Mouse (Mus musculus) macrophage (primary cell): ENCODE results near the gene Zmiz1. TPM values are rescaled to one million over a fixed set of nuclear protein-coding genes. Genes with fewer than 3 reads are reported as not detected.

Experiments used
- H3K27ac ChIP-seq: fragments of 350-480 bp; formaldehyde crosslinking; 2 replicates; pipeline ENCODE4 v1.9.0; 2021
- H3K36me3 ChIP-seq: fragments of 350-480 bp; formaldehyde crosslinking; 2 replicates; pipeline ENCODE4 v1.9.0; 2021; ENCODE audit errors: inconsistent target
- H3K4me3 ChIP-seq: fragments of 350-480 bp; formaldehyde crosslinking; 2 replicates; pipeline ENCODE4 v1.9.0; 2021; ENCODE audit errors: inconsistent target
- H3K79me2 ChIP-seq: fragments of 350-480 bp; formaldehyde crosslinking; 2 replicates; pipeline ENCODE4 v1.9.0; 2021; ENCODE audit errors: inconsistent target
- WGBS: methylation state at CpG from one replicate; pipeline ENCODE4 v1.1.7; 2026; ENCODE audit warnings: inconsistent platforms; ENCODE audit not compliant: missing documents; 5-methylcytosine and 5-hydroxymethylcytosine counted together
- polyA plus RNA-seq: library from polyadenylated mRNA; stranded (reverse); fragments of 250-400 nt; gene quantifications from 3 replicates; pipeline ENCODE4 v1.2.4, GENCODE M21; 2018; ENCODE audit warnings: inconsistent platforms

Zmiz1 gene
- polyA plus RNA-seq, 1 experiment from 2014 or later: 135 TPM

- Histone ChIP-seq H3K36me3 (peaks cover 17% of the 10 kb centered on the region; the same call in 1 of the 2 replicates), H3K79me2 (peaks cover 87% of the 10 kb centered on the region; the same call in 1 of the 2 replicates), H3K27ac (no peak overlapping the region), H3K4me3 (no peak overlapping the region)
- whole genome bisulfite sequencing: 41% methylated on average over 2 of the region's 2 CpGs
These were observed 142.0 kb downstream of the Zmiz1 start for GRCm38 (mm10) chr14:25600951-25601350.

- Histone ChIP-seq H3K36me3 (peaks cover 17% of the 10 kb centered on the region; the same call in 1 of the 2 replicates), H3K27ac (no peak overlapping the region), H3K4me3 (no peak overlapping the region), H3K79me2 (peaks cover 79% of the 10 kb centered on the region; the same call in 1 of the 2 replicates)
- WGBS: 91% methylated on average over 2 of the region's 2 CpGs
These were observed 143.0 kb downstream of the Zmiz1 start for GRCm38 (mm10) chr14:25602018-25602417.

GRCm38 (mm10) chr14:25604395-25605142 lies 145.6 kb downstream of the Zmiz1 start:
- WGBS: 73% methylated on average over 15 of the region's 18 CpGs

DNA sequence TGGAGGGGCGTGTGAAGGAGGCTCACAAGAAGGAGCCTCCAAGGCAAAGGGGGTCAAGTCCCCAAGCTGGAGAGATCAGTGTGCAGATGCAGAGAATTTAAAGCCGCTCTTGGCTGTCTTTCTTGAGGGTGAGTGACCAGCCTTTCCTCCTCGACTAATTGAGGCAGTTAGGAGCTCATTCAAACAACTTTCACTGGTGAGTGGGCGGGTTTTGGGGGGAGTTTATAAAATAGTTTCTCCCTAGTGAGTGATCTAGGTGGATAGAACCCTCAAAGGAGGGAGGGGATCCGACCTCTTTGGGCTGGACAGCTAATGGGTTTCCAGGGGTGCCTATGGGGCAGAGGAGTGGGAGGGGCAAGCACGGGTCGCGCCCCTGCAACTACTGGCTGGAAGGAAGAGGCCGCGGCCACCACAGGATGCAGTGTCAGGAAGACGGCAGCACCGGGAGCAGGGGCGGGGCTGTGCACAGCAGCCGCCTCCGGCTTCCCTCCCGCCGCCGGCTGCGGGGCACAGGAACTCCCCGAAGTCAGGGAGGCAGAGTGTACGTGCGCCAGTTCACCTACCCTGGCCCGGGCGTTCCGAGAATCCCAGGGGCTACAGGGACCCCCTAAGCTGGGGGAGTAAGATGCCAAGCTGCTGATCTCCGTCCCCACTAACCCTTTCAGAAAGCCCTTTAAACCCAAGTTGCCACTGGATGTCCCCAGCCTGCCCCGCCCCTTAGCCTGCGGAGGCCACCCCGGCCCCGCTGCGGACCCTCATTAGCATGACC lies 147.6 kb downstream of the Zmiz1 start:
- Histone ChIP-seq H3K4me3 (no peak overlapping the region; the same call in 1 of the 2 replicates), H3K27ac (0 out of 2 replicates have a peak overlapping the region, but pooled peaks have one; percentile 32), H3K79me2 (peaks cover 70% of the 10 kb centered on the region), H3K36me3 (peaks cover 3% of the 10 kb centered on the region; the same call in 1 of the 2 replicates)
- WGBS: 4% methylated on average over 31 of the region's 31 CpGs

More at GRCm38 (mm10) chr14:25604395-25605142, 145.6 kb downstream of the Zmiz1 start:
- H3K27ac ChIP-seq: no peak overlapping the region
- peaks cover 69% of the 10 kb centered on the region for H3K79me2 ChIP-seq
- H3K36me3 ChIP-seq: no peaks in the 10 kb centered on the region
- H3K4me3 ChIP-seq: no peak overlapping the region

GRCm38 (mm10) chr14:25607141-25607967 lies 148.4 kb downstream of the Zmiz1 start:
- WGBS: 2% methylated on average over 45 of the region's 103 CpGs
- Histone ChIP-seq H3K36me3 (peaks cover 3% of the 10 kb centered on the region; the same call in 1 of the 2 replicates), H3K27ac (0 out of 2 replicates have a peak overlapping the region, but pooled peaks have one; percentile 32), H3K79me2 (peaks cover 70% of the 10 kb centered on the region), H3K4me3 (no peak overlapping the region; the same call in 1 of the 2 replicates)

DNA sequence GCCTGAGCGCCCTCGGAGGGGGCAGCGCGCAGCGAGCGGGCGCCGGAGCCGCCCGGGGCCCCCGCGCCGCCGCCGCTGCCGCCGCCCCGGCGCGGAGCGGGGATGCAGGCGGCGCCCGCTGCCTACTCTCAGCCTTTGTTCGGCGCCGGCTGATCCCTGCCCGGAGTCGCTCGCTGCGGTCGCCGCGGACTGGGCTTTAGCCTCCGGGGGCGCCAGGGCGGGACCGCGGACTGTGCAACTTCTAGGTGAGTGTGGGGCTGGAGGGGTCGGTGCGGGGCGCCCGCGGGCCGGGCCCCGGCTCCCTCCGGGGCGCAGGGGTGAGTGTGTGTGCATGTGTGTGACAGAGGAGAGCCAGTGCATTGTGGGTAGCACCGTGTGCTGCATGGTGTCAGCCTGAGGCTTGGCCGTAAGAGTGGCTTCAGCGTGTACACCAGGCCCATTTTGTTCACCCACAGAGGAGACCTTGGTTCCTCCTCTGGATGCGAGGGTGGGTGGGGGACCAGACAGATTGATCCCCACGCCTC lies 149.0 kb downstream of the Zmiz1 start:
- 3% methylated on average over 43 of the region's 53 CpGs for WGBS
- Histone ChIP-seq H3K36me3 (peaks cover 3% of the 10 kb centered on the region; the same call in 1 of the 2 replicates), H3K79me2 (peaks cover 70% of the 10 kb centered on the region), H3K4me3 (peak overlapping the region; percentile 6; the same call in 1 of the 2 replicates), H3K27ac (peak overlapping the region; percentile 60)

GRCm38 (mm10) chr14:25608618-25609017 lies 149.6 kb downstream of the Zmiz1 start:
- peaks cover 3% of the 10 kb centered on the region; the same call in 1 of the 2 replicates for H3K36me3 ChIP-seq
- WGBS: 38% methylated on average over 4 of the region's 4 CpGs
- peaks cover 70% of the 10 kb centered on the region for H3K79me2 ChIP-seq
- peak overlapping the region; percentile 6; the same call in 1 of the 2 replicates for H3K4me3 ChIP-seq
- peak overlapping the region; percentile 60 for H3K27ac ChIP-seq

DNA sequence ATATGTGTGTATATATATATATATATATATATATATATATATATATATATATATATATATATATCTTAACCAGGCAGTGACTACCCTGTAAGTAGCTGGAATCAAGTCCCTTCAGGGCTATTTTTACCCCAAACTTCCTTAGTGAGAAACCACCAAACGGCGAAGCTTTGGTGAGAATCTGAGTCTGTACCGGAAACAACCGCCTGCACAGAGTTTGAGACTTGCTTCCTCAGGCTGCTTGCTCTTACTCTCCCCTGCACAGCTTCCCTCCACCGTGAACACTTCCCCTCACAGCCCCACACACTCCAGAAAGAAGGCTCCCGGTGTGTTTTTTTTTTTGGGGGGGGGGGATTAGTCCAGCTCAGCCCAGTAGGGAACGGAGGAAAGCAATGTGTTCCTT lies 150.4 kb downstream of the Zmiz1 start:
- WGBS: 0% methylated on average over 7 of the region's 7 CpGs
- H3K4me3 ChIP-seq: no peak overlapping the region
- peaks cover 3% of the 10 kb centered on the region; the same call in 1 of the 2 replicates for H3K36me3 ChIP-seq
- peak overlapping the region; percentile 7 for H3K27ac ChIP-seq
- peaks cover 70% of the 10 kb centered on the region for H3K79me2 ChIP-seq

DNA sequence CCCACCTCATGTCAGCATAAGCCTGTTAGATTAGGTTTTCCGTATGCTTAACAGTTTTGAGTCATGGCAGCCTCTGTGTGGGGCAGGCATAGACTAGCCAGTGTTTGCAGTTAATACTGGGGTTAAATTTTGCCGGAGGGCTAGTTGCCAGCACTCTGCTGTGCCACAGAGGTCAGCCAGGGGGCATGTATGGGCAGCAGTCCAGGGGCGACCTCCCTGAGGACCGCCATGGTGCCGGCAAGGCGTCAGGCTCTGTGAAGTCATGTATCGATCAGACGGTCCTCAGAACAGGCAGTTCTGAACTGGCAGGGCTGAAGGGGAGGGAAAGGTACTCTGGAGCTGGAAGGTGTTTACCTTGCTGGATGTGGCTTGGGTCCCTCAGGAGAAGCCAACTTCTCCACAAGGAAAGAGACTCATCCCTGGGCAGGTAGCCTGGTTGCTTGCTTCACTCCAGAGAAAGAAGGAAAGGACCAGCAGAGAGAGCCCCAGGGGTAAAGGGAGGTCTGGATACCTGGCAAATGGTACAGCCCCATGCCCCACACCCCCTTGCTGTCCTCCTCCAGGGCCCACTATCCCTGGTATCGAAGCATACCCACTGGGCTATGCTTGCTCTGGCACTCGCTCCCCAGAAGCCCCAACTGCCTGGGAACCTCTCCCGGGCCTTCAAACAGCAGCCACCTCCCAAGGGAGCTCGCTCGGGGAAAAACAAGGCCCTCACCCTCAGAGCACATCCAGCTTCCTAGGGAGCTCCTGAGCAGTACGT lies 151.6 kb downstream of the Zmiz1 start:
- H3K36me3 ChIP-seq: peaks cover 3% of the 10 kb centered on the region; the same call in 1 of the 2 replicates
- 92% methylated on average over 13 of the region's 14 CpGs for WGBS
- H3K27ac ChIP-seq: no peak overlapping the region
- H3K79me2 ChIP-seq: peaks cover 75% of the 10 kb centered on the region
- no peak overlapping the region for H3K4me3 ChIP-seq

GRCm38 (mm10) chr14:25611159-25611697 lies 152.2 kb downstream of the Zmiz1 start:
- 95% methylated on average over 9 of the region's 9 CpGs for WGBS
- Histone ChIP-seq H3K36me3 (peaks cover 5% of the 10 kb centered on the region; the same call in 1 of the 2 replicates), H3K4me3 (no peak overlapping the region), H3K27ac (no peak overlapping the region), H3K79me2 (peaks cover 82% of the 10 kb centered on the region)

GRCm38 (mm10) chr14:25611815-25612698 lies 153.1 kb downstream of the Zmiz1 start:
- 81% methylated on average over 8 of the region's 10 CpGs for WGBS
- Histone ChIP-seq H3K79me2 (peaks cover 87% of the 10 kb centered on the region), H3K4me3 (no peak overlapping the region), H3K36me3 (peaks cover 14% of the 10 kb centered on the region; the same call in 1 of the 2 replicates), H3K27ac (no peak overlapping the region)

GRCm38 (mm10) chr14:25613942-25614575 lies 155.1 kb downstream of the Zmiz1 start:
- Histone ChIP-seq H3K36me3 (peaks cover 29% of the 10 kb centered on the region; the same call in 1 of the 2 replicates), H3K79me2 (peaks cover 97% of the 10 kb centered on the region), H3K4me3 (no peak overlapping the region), H3K27ac (peak overlapping the region; percentile 55)
- 46% methylated on average over 8 of the region's 8 CpGs for WGBS
